Mouse (Mus musculus) heart, postnatal 0 days (tissue): ENCODE measurements at regions not wholly inside any gene's neighbourhood (a gene's known extent, or its start where the extent isn't known, plus 50 kb on each side); places are given as distances from the start of the nearest gene placed in this dataset.

ENCODE experiments used
- CTCF ChIP-seq: IDR thresholded peaks from 2 replicates; pipeline ENCODE4 v1.5.1; 2016; ENCODE audit warnings: antibody characterized with exemption, control low read depth, low read depth
- EP300 ChIP-seq: IDR thresholded peaks from 2 replicates; pipeline ENCODE4 v1.6.1; 2016; ENCODE audit warnings: antibody characterized with exemption, low read depth

DNA sequence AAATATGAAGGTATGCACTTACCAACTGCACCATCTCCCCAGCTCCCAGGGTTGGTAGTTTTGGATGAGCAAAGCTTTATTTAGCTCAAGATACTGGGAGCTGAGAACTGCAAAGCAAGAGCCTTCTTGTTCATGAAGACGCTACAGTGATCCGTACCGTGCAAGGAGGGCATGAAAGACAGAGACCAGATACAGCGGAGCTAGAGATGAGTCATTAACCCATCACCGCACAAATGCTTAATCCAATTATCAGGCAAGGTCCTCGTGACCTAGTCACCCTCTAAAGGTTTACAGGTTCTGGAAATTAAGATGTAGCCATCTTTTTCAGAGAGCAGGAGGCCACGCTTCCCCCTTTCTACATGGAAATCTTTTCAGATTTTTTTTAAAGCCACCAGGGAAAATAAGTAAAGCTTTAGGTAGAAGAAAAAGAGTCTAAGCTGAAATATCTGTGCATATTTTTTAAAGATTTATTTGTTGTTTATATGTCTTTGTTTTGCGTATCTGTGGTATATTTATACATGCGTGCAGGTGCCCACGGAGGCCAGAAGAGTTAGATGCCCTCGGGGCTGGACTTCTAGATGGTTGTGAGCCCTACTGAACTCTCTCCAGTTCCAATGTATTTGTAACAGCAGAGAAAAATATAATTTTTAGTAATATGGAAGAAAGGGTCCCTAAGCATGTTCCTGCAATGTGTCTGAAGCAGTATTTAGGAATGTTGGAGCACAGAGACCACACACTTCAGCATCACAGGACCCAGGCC lies 200.0 kb upstream of the Klf3 start:
- TF ChIP-seq CTCF = no peak
- TF ChIP-seq EP300 = no peak
